Mouse (Mus musculus): ENCODE measurements at regions not wholly inside any gene's neighbourhood (a gene's known extent, or its start where the extent isn't known, plus 50 kb on each side); places are given as distances from the start of the nearest gene placed in this dataset.

- Histone ChIP-seq H3K79me2 (replicated peaks; ENCODE audit: control insufficient read depth, extremely low read depth, insufficient read depth, poor library complexity, severe bottlenecking) (no peaks in the 10 kb centered on the region), H3K27me3 (replicated peaks) (peaks cover 14% of the 10 kb centered on the region), H3K27ac (ENCODE audit: insufficient read depth, low read depth) (0 out of 2 replicates have a peak overlapping the region, but pooled peaks have one; percentile 5), H3K36me3 (replicated peaks in 1 of 2; ENCODE audit: control insufficient read depth in 1 of 2, insufficient read depth in 1 of 2, low read length in 1 of 2) (no peaks in the 10 kb centered on the region), H3K9ac (ENCODE audit: insufficient read depth, low read depth) (no peak overlapping the region), H3K4me1 (ENCODE audit: control insufficient read depth in 1 of 2, insufficient read depth in 2 of 2) (peaks cover 28 to 46% of the 10 kb centered on the region in 2 experiments), H3K9me3 (replicated peaks; ENCODE audit: low read length) (peaks cover 7% of the 10 kb centered on the region), H3K4me2 (ENCODE audit: insufficient read depth, low read depth, poor library complexity, severe bottlenecking) (peak overlapping the region; percentile 54), H3K4me3 (replicated peaks in 1 of 3; ENCODE audit: low read depth in 2 of 3, low read length in 2 of 3, poor library complexity in 1 of 3) (no peak overlapping the region)
- no peak for TF ChIP-seq POLR2AphosphoS2 (IDR thresholded peaks at IDR 0.05; ENCODE audit: low read depth, low read length)
- peak; percentile 96 for TF ChIP-seq CHD2 (IDR thresholded peaks at IDR 0.05; ENCODE audit: low read length)
- peak; percentile 84 for TF ChIP-seq SIN3A (IDR thresholded peaks at IDR 0.05; ENCODE audit: low read length)
- peak; percentile 64; the same call in 1 of the 2 replicates for TF ChIP-seq RCOR1 (conservative IDR thresholded peaks at IDR 0.05; ENCODE audit: low read depth, low read length)
- TF ChIP-seq PAX5 (IDR thresholded peaks at IDR 0.05; ENCODE audit: low read length): no peak
- TF ChIP-seq KAT2A (IDR thresholded peaks at IDR 0.05; ENCODE audit: insufficient replicate concordance, low read length): no peak
- TF ChIP-seq TBP (conservative IDR thresholded peaks at IDR 0.05; ENCODE audit: low read depth, low read length): 0 out of 2 replicates have a peak, but pooled peaks have one; percentile 41
- peak; percentile 71; the same call in 1 of the 2 replicates for TF ChIP-seq TCF12 (IDR thresholded peaks at IDR 0.05; ENCODE audit: low read depth, low read length)
- no peak for TF ChIP-seq ZKSCAN1 (IDR thresholded peaks at IDR 0.05; ENCODE audit: borderline replicate concordance, low read depth, low read length)
- TF ChIP-seq NELFE (IDR thresholded peaks at IDR 0.05; ENCODE audit: low read depth, low read length): no peak
- 0 out of 2 replicates have a peak, but pooled peaks have one; percentile 30 for TF ChIP-seq ZMIZ1 (IDR thresholded peaks at IDR 0.05; ENCODE audit: low read depth, low read length)
- peak; percentile 46; the same call in 1 of the 2 replicates for TF ChIP-seq HCFC1 (IDR thresholded peaks at IDR 0.05; ENCODE audit: low read depth, low read length)
- peak; percentile 65 for TF ChIP-seq ELF1 (IDR thresholded peaks at IDR 0.05; ENCODE audit: low read depth, low read length)
- TF ChIP-seq USF1 (IDR thresholded peaks at IDR 0.05; ENCODE audit: low read depth, low read length): no peak
- no peak for TF ChIP-seq GABPA (IDR thresholded peaks at IDR 0.05; ENCODE audit: insufficient replicate concordance, low read depth, low read length)
- TF ChIP-seq BHLHE40 (IDR thresholded peaks at IDR 0.05; ENCODE audit: low read depth, low read length): peak; percentile 89
- TF ChIP-seq CTCF (conservative IDR thresholded peaks at IDR 0.05 in 1 of 2, IDR thresholded peaks at IDR 0.05 in 1 of 2; ENCODE audit: low read depth in 2 of 2, low read length in 2 of 2): peak; percentile 68 to 78
- no peak for TF ChIP-seq ZC3H11A (IDR thresholded peaks at IDR 0.05; ENCODE audit: low read depth, low read length)
- peak; percentile 54 for TF ChIP-seq SMC3 (IDR thresholded peaks at IDR 0.05; ENCODE audit: low read depth, low read length)
- TF ChIP-seq E2F4 (IDR thresholded peaks at IDR 0.05; ENCODE audit: insufficient replicate concordance, low read depth, low read length): no peak
- TF ChIP-seq USF2 (conservative IDR thresholded peaks at IDR 0.05; ENCODE audit: low read depth, low read length): no peak
- TF ChIP-seq CHD1 (IDR thresholded peaks at IDR 0.05; ENCODE audit: low read depth, low read length): no peak
- TF ChIP-seq ETS1 (conservative IDR thresholded peaks at IDR 0.05; ENCODE audit: low read depth, low read length): peak; percentile 97
- peak; percentile 92 for TF ChIP-seq IRF4 (IDR thresholded peaks at IDR 0.05; ENCODE audit: low read depth, low read length)
- TF ChIP-seq MAX (IDR thresholded peaks at IDR 0.05; ENCODE audit: low read length): peak; percentile 94
- TF ChIP-seq MXI1 (IDR thresholded peaks at IDR 0.05; ENCODE audit: low read depth, low read length): peak; percentile 82; the same call in 1 of the 2 replicates
- TF ChIP-seq MAFK (IDR thresholded peaks at IDR 0.05; ENCODE audit: insufficient replicate concordance, low read length): peak; percentile 85
- TF ChIP-seq EP300 (IDR thresholded peaks at IDR 0.05; ENCODE audit: low read length): peak; percentile 95
- TF ChIP-seq UBTF (IDR thresholded peaks at IDR 0.05; ENCODE audit: low read depth, low read length): no peak
- peak; percentile 94 for TF ChIP-seq JUND (conservative IDR thresholded peaks at IDR 0.05; ENCODE audit: low read depth, low read length)
- peak; percentile 81; the same call in 1 of the 2 replicates for TF ChIP-seq MEF2A (IDR thresholded peaks at IDR 0.05; ENCODE audit: borderline replicate concordance, low read depth, low read length)
- TF ChIP-seq RAD21 (IDR thresholded peaks at IDR 0.05; ENCODE audit: low read depth, low read length): peak; percentile 53
- TF ChIP-seq POLR2A (IDR thresholded peaks at IDR 0.05; ENCODE audit: low read depth, low read length): no peak
- TF ChIP-seq NRF1 (IDR thresholded peaks at IDR 0.05; ENCODE audit: low read depth, low read length): no peak
- peak; percentile 95 for TF ChIP-seq JUN (IDR thresholded peaks at IDR 0.05; ENCODE audit: insufficient read depth, low read depth, low read length)
- TF ChIP-seq MAZ (IDR thresholded peaks at IDR 0.05; ENCODE audit: low read depth, low read length): peak; percentile 52; the same call in 1 of the 2 replicates
- no peak for TF ChIP-seq ZNF384 (IDR thresholded peaks at IDR 0.05; ENCODE audit: low read depth, low read length)
- TF ChIP-seq MYC (IDR thresholded peaks at IDR 0.05; ENCODE audit: low read depth, low read length): peak; percentile 98
- in situ Hi-C loops (cut with MboI; ENCODE audit: low pct_ligation_motif_present, low pct_unique_long_range_greater_than_20kb, low sequenced_read_pairs) (no loop called here), dilution Hi-C loops (cut with MboI; ENCODE audit: extremely low pct_ligation_motif_present, extremely low pct_unique_long_range_greater_than_20kb, low sequenced_read_pairs) (no loop called here)
- peak; percentile 99 for DNase-seq (ENCODE audit: extremely low read depth)
These were observed 204.7 kb downstream of the Uaca start for GRCm38 (mm10) chr9:60999001-60999529.
